Mouse (Mus musculus) G1E (cell line): ENCODE measurements around the gene 4632433K11Rik.

ENCODE experiments used
- CTCF ChIP-seq: IDR thresholded peaks from 2 replicates; pipeline ENCODE4 v1.5.1; 2012; ENCODE audit warnings: low read depth, low read length, inconsistent platforms, mixed read lengths
- GATA1 ChIP-seq: IDR thresholded peaks from 2 replicates; pipeline ENCODE4 v1.6.1; 2012; ENCODE audit warnings: borderline replicate concordance, low read length, inconsistent platforms, mixed read lengths
- TAL1 ChIP-seq: conservative IDR thresholded peaks from 2 replicates; pipeline ENCODE4 v1.6.1; 2012; ENCODE audit warnings: low read depth, low read length, inconsistent platforms, mixed read lengths

- TF ChIP-seq CTCF (no peak), GATA1 (no peak), TAL1 (no peak)
These were observed at the start of gene 4632433K11Rik for GRCm38 (mm10) chr7:5033818-5034217.
